ENCODE assay signal across 12 mouse cellular contexts in genomic region chr8:90839725-90840714, GRCm38 (mm10). TPM values are rescaled to one million over a fixed set of nuclear protein-coding genes. Genes with fewer than 3 reads are reported as not detected.
DNase-seq lines count a peak whose midpoint lies in the region; ATAC-seq and TF ChIP-seq lines count a peak whose summit lies in the region.
"Had no signal": no experiment of that assay in that cellular context is flagged by ENCODE, and none has a peak within 500 bp of the region (broad histone marks: within the 10 kb centered on the region; RNA-seq: fewer than 3 reads in every experiment).

No protein-coding gene starts in this region.

- peak; percentile 50 for DNase-seq in gastrocnemius, postnatal 25 days
- DNase-seq in gastrocnemius, adult 8-10 months (ENCODE audit: low spot score in 2 of 2): no peak
- peak; percentile 20 to 31 for DNase-seq in urinary bladder, adult 18-20 months (ENCODE audit: low spot score in 2 of 2)
- DNase-seq in urinary bladder, postnatal 10 days (ENCODE audit: low spot score): no peak
- DNase-seq in stomach, postnatal 0 days (ENCODE audit: low spot score): no peak
- DNase-seq in layer of hippocampus, adult 9-10 months (ENCODE audit: low spot score): no peak
- DNase-seq in thymus, postnatal 14 days: no peak
- DNase-seq: lung, embryonic 14.5 days had no signal

- H3K4me1 ChIP-seq in embryonic facial prominence, embryonic 15.5 days: peaks cover 19% of the 10 kb centered on the region
- no peaks in the 10 kb centered on the region for H3K4me1 ChIP-seq in stomach, postnatal 0 days (replicated peaks; ENCODE audit: control insufficient read depth, insufficient read depth)

- no peak overlapping the region for H3K4me2 ChIP-seq in embryonic facial prominence, embryonic 15.5 days (replicated peaks)
- no peak overlapping the region for H3K4me2 ChIP-seq in stomach, postnatal 0 days (replicated peaks; ENCODE audit: low read depth)
- H3K4me2 ChIP-seq: embryonic facial prominence, embryonic 13.5 days; lung, embryonic 14.5 days had no signal

- no peak for ATAC-seq in embryonic facial prominence, embryonic 15.5 days (ENCODE audit: insufficient number of reproducible peaks, low FRiP score, low TSS enrichment, low read depth)
- peak; percentile 62 for ATAC-seq in stomach, postnatal 0 days (ENCODE audit: low FRiP score, low TSS enrichment)

- H3K27me3 ChIP-seq in embryonic facial prominence, embryonic 15.5 days: no peaks in the 10 kb centered on the region
- H3K27me3 ChIP-seq in stomach, postnatal 0 days (ENCODE audit: control insufficient read depth, insufficient read depth, low read length): no peaks in the 10 kb centered on the region
- H3K27me3 ChIP-seq: embryonic facial prominence, embryonic 13.5 days had no signal

- 55% methylated on average over 11 of the region's 11 CpGs for WGBS in embryonic facial prominence, embryonic 15.5 days
- WGBS in stomach, postnatal 0 days: 42% methylated on average over 11 of the region's 11 CpGs

- H3K27ac ChIP-seq in embryonic facial prominence, embryonic 15.5 days (replicated peaks): peak overlapping the region; percentile 65
- H3K27ac ChIP-seq in stomach, postnatal 0 days (replicated peaks): peak overlapping the region; percentile 56
- H3K27ac ChIP-seq: embryonic facial prominence, embryonic 13.5 days had no signal

- H3K9me3 ChIP-seq in embryonic facial prominence, embryonic 15.5 days (replicated peaks): no peaks in the 10 kb centered on the region
- H3K9me3 ChIP-seq in stomach, postnatal 0 days (ENCODE audit: control insufficient read depth, low read length): no peaks in the 10 kb centered on the region
- H3K9me3 ChIP-seq: embryonic facial prominence, embryonic 13.5 days had no signal

- H3K9ac ChIP-seq in embryonic facial prominence, embryonic 15.5 days: no peak overlapping the region
- no peak overlapping the region for H3K9ac ChIP-seq in stomach, postnatal 0 days (ENCODE audit: low read length)
- H3K9ac ChIP-seq: embryonic facial prominence, embryonic 13.5 days; lung, embryonic 14.5 days had no signal

- TF ChIP-seq CTCF in stomach, postnatal 0 days (IDR thresholded peaks at IDR 0.05; ENCODE audit: low read depth): no peak

- no peak for TF ChIP-seq EP300 in stomach, postnatal 0 days (optimal IDR thresholded peaks at IDR 0.05)

- no peaks in the 10 kb centered on the region for H3K36me3 ChIP-seq in embryonic facial prominence, embryonic 15.5 days
- no peaks in the 10 kb centered on the region for H3K36me3 ChIP-seq in stomach, postnatal 0 days (ENCODE audit: control insufficient read depth, insufficient read depth, low read length)
- H3K36me3 ChIP-seq: embryonic facial prominence, embryonic 13.5 days had no signal

- no peak overlapping the region for H3K4me3 ChIP-seq in embryonic facial prominence, embryonic 15.5 days (replicated peaks)
- no peak overlapping the region for H3K4me3 ChIP-seq in stomach, postnatal 0 days (ENCODE audit: low read depth, low read length)
- H3K4me3 ChIP-seq: embryonic facial prominence, embryonic 13.5 days had no signal

RNA-seq across cellular contexts. Expression of gene Chd9, which starts 11.9 kb away (rescaled TPM):
- 10 to 100 TPM; 38.8 to 72.8 TPM for total RNA-seq in gastrocnemius, postnatal 25 days (2021)
- total RNA-seq in gastrocnemius, adult 8-10 months (2022): 10 to 100 TPM; 23.6 to 35.7 (median 27.6) TPM
- 139 and 146 TPM in 2 replicates for polyA plus RNA-seq in embryonic facial prominence, embryonic 15.5 days (2015; fragmentation: Nextera tagmentation; extraction: Ambion mirVana)
- polyA plus RNA-seq in stomach, postnatal 0 days (2015; fragmentation: Nextera tagmentation; extraction: Ambion mirVana): 125 and 131 TPM in 2 replicates

RNA-seq across cellular contexts. Expression of gene Gm19935, which starts 22.8 kb away (rescaled TPM):
- not detected for total RNA-seq in gastrocnemius, postnatal 25 days (2021)
- not detected for total RNA-seq in gastrocnemius, adult 8-10 months (2022)
- polyA plus RNA-seq in embryonic facial prominence, embryonic 15.5 days (2015; fragmentation: Nextera tagmentation; extraction: Ambion mirVana): 4.8 and 6.7 TPM in 2 replicates
- 0.13 and 0.35 TPM in 2 replicates for polyA plus RNA-seq in stomach, postnatal 0 days (2015; fragmentation: Nextera tagmentation; extraction: Ambion mirVana)
- total RNA-seq: heart, postnatal 36 days had no signal
- polyA plus RNA-seq: embryonic facial prominence, embryonic 13.5 days; kidney, embryonic 14.5 days; lung, embryonic 14.5 days had no signal

Comparison
In these comparisons a context has a peak if more than half of its experiments do, and no peak if none do; other contexts are left out.
1. DNase-seq: peak in gastrocnemius, postnatal 25 days (single experiment) and urinary bladder, adult 18-20 months (2 of 2); none in gastrocnemius, adult 8-10 months (0 of 2), urinary bladder, postnatal 10 days (single experiment), stomach, postnatal 0 days (single experiment), layer of hippocampus, adult 9-10 months (single experiment) and thymus, postnatal 14 days (single experiment).